Mouse (Mus musculus): ENCODE measurements around the gene Eif3l.

Eif3l gene

DNA sequence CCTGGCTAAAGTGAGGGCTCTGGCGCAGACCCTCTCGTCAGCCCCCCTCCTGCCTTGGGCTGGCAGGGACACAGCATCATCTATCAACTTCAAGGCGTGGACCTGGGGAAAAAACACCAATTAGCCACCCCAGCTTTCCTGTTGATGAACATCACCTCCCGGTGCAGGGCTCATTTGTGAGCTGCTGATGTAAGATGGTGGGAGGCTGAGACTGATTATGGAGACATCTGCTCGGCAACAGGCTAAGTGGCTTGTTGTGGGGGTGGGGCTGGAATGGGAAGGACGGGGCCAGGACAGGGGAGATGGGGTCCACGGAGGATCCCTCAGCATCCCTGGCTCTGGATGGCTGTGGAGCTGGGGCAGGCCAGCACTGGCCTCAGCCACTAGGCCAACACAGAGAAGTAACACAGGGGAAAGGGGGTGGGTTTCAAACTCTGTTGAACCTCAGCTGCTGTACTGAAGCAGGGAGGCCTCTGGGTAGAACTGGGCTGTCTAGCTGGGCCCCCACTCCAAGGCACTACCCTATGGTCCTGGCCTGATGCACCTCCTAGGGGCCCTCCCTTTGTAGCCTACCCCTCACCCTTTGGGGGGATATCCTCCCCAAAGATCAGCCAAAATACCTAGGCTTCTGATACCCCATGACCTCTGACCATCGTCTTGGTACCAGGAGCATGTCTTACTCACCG lies 24.7 kb upstream of the Eif3l start:
- DNase-seq, result no peak

DNA sequence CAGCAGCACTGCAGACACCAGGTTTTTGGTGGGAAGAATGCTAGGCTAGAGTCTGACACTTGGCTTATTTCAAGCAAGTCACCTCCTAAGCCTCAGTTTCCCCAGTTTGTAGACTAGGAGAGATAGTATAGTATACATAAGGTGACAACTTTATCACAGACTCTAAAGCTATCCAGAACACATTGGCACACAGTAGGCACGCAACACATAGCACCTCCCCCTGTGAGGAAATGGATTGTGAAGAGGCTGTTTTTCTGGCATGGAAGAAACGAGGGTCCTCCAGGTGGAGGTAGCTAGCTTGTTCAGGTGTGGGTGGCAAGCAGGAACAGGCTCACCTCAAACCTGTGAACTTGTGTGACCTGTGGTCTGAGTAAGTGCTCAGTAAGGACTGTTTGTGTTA lies 24.0 kb upstream of the Eif3l start:
- no peak for DNase-seq

GRCm38 (mm10) chr15:79051461-79052360 lies 23.3 kb upstream of the Eif3l start:
- peak; percentile 75 for DNase-seq

GRCm38 (mm10) chr15:79052366-79052765 lies 22.6 kb upstream of the Eif3l start:
- DNase-seq, result no peak

DNA sequence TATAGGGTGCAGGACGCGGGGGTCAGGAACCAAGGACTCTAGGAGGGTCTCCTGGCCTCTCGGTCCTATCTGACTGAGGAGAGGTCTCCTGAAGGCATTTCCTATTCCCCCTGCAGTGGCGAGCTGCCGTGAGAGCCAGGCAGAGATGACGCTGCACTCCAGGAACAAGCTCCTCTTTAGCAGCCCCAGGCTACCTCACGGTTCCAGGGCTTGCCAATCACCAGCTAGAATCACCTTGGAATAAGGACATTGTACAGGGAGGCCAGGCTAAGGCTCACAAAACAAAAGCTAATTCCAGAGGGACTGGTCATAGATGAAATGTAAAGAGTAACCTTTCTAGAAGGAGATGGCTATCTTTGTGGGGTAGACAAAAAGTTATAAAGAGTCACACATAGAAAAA lies 18.4 kb upstream of the Eif3l start:
- no peak for DNase-seq

GRCm38 (mm10) chr15:79057850-79058249 lies 17.1 kb upstream of the Eif3l start:
- no peak for DNase-seq

DNA sequence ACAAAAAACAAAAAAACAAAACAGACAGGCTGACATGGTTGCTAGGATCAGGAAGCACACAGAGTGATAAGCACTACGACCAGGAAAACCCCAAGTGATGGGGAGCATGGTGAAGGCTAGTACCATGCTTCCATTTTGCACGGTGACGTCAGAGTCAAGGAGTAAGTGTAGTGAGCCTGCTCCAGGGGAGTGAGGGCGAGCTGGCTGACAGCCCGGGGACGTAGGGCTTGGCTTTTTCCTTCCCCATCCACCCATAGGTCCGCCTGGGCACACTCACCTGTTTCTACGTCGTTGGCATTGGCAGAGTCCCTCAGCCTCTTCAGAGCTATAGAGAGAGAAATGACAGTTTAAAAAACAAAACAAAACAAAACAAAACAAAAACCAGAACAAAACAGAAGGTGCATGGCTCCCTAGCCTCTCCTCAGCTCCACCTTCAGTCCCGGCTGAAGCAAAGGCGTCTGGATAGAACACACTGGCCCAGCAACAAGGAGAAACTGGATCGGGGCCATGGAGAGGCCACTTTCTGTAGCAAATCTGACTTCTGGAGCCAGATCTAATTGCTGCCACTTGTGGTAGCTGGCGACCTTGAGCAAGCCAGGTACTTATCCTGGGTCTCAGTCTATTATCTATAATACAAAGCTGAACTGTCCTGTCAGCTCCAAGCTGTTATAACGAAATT lies 14.0 kb upstream of the Eif3l start:
- no peak for DNase-seq

- peak; percentile 98 for DNase-seq
These were observed 12.4 kb upstream of the Eif3l start, which contains the start of gene Ankrd54 for GRCm38 (mm10) chr15:79062376-79063159. TSS of gene Ankrd54 (minus strand) at chr15:79062893.

DNA sequence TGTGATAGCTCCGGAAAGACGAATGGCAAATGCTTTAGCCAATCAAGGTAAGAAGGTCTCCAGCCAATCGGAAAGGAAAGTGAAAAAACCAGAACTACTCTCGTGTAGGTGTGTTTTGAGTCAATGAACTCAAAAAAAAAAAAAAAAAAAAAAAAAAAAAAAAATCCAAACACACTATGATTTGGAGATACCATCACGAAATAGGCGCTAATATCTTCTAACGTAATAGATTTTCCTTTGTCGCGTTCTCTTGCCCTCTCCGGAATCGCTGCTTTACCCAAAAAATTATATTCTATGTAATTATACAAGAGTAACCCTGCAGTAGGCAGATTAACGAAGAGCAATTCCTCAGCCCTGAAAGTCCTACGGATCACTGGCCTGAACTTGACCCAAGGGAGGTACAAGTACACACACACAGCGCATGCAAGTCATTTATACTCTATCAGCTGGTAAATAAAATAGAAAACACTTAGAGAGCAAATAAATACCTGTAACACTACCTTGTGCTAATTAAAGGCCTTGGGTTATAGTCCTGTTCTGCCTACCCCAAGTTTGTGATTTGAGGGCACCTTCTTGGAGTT lies 11.7 kb upstream of the Eif3l start:
- DNase-seq, result no peak

- peak; percentile 74 for DNase-seq
These were observed 9.8 kb upstream of the Eif3l start for GRCm38 (mm10) chr15:79065086-79065770.

DNA sequence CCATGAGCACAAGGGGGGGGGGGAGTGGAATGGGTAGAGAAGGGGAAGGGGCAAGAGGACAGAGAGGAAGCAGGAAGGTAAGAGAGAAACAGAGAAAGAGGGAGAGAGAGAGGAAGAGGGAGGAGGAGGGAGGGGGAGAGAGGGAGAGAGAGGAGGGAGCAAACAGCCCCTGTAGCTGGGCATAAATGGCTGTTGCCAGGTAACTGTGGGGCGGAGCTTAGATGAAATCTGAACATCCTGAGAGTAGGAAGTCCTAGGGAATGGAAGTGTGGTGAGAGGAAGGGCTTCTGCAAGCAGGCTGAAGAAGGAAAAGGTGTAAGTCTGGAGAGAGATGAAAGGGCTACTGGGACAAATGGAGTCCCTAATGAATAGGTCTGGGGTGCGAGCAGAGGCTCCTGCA lies 8.7 kb upstream of the Eif3l start:
- DNase-seq, result peak; percentile 35

DNA sequence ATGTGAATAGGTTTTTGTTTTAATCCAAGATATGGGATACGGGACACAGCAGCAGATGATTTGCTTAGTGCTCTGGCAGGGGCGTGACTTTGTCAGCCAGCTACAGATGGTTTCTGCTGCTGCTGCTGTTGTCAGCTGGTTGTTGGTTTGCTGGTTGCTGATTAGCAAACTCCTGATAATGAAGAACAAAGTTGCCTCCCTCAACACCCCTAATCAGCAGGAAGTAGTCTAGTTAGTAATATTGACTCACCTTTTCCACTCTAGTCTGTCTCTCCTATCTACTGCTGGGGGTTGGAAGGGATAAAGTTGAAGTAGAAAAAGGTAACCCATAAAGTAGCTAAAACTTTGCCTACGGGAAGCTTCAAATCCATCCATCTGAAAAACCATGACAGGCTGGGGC lies 7.3 kb upstream of the Eif3l start:
- no peak for DNase-seq

DNA sequence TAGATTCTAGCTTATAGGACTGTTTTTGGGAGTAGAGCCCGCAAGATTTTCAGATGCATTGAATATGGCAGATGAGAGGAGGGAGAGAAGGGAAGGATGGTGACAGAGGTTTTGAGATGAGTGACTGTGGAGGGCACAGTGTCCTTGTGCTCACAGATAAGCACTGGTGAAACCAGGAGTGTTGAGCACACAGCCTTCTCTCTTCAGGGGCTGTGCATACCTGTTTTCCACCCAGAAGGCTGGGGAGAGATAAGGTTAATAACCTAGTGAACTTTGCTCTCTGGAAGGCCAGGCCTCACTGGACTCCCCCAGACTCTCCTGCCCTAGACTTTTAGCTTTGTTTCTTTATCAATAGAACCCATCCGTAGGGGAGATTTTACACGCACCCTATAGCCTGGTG lies 6.6 kb upstream of the Eif3l start:
- no peak for DNase-seq

GRCm38 (mm10) chr15:79071117-79072039 lies 3.6 kb upstream of the Eif3l start:
- peak; percentile 58 for DNase-seq

- no peak for DNase-seq
These were observed 1.2 kb upstream of the Eif3l start for GRCm38 (mm10) chr15:79073752-79074151.

DNA sequence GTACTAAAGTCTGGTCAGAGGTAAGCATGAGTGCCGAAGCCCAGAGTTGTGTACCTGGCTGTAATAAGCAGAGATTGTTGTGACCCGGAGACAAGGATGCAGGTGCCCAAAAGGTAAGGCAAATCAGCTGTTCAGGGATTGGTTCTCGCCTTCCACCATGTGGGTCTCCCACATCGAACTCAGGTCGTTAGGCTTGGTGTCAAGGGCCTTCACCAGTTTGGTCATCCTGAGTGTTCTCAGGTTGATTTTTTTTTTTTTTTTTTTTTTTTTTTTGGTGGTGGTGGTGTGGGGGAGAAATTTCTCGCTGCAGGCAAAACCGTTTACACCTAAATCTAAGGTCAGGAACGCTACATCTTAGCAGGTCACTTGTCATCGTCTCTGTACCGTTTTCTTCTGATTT lies 533 bp upstream of the Eif3l start:
- DNase-seq, result no peak

GRCm38 (mm10) chr15:79075658-79076365 lies 833 bp downstream of the Eif3l start:
- no peak for DNase-seq

DNA sequence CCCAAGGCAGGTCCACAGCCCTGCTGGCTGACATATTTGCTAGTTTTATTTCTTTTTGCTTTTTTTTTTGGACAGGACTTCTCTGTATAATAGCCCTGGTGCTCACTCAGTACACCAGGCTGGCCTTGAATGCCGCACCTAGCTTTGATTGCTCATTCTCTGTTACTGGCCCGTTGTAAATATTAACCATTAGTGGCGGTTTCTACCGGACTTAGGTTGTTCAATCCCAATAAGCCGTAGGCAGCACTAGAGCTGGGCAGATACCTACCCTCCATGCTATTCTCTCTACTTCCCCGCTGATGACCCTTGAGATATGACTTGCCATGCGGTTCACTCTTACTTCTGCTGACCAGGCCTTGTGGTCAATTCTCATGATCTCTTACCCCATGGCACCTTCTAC lies 4.6 kb downstream of the Eif3l start:
- DNase-seq, result no peak

GRCm38 (mm10) chr15:79092284-79092683 lies 17.3 kb downstream of the Eif3l start:
- DNase-seq, result no peak
